Mouse (Mus musculus) MEL (cell line): ENCODE results near the gene Pank4. TPM values are rescaled to one million over a fixed set of nuclear protein-coding genes. Genes with fewer than 3 reads are reported as not detected.
A peak's percentile ranks its signal among the peaks of the same experiment; 100 is the strongest.

Experiments
- DNase-seq: peaks from one replicate; pipeline ENCODE4 v3.0.0; 2011; ENCODE audit warnings: low read depth, low spot score
- H3K27ac ChIP-seq: 2 replicates; pipeline ENCODE4 v1.5.1; 2012; ENCODE audit warnings: low read depth, mild to moderate bottlenecking, control low read depth, low read length, moderate library complexity; ENCODE audit not compliant: control insufficient read depth
- H3K27me3 ChIP-seq, 2 experiments: fragments of 150-350 bp in 1 of 2; sonication (generic) in 1 of 2; 2 replicates each; pipeline ENCODE4 v1.6.1; 2012; ENCODE audit warnings: low read length in 2 of 2, mild to moderate bottlenecking in 2 of 2, improper control_type of control experiment in 1 of 2, moderate library complexity in 1 of 2; ENCODE audit not compliant: insufficient read depth in 2 of 2, control insufficient read depth in 1 of 2
- H3K36me3 ChIP-seq, 2 experiments: 2 replicates each; pipeline ENCODE4 v1.6.1; 2012 to 2014; ENCODE audit warnings: low read length in 2 of 2, improper control_type of control experiment in 1 of 2, inconsistent platforms in 1 of 2, mild to moderate bottlenecking in 1 of 2; ENCODE audit not compliant: insufficient read depth in 2 of 2, control insufficient read depth in 1 of 2
- H3K4me1 ChIP-seq, 2 experiments: fragments of 150-350 bp in 1 of 2; sonication (generic) in 1 of 2; 2 replicates each; pipeline ENCODE4 v1.6.1; 2012; ENCODE audit warnings: low read length in 2 of 2, improper control_type of control experiment in 1 of 2, mild to moderate bottlenecking in 1 of 2; ENCODE audit not compliant: insufficient read depth in 2 of 2, control insufficient read depth in 1 of 2
- H3K4me3 ChIP-seq, 2 experiments: fragments of 150-350 bp in 1 of 2; sonication (generic) in 1 of 2; 2 replicates each; pipeline ENCODE4 v1.5.1; 2012; ENCODE audit warnings: low read depth in 2 of 2, low read length in 2 of 2, mild to moderate bottlenecking in 2 of 2, moderate library complexity in 2 of 2, control low read depth in 1 of 2, improper control_type of control experiment in 1 of 2; ENCODE audit not compliant: control insufficient read depth in 1 of 2, insufficient read depth in 1 of 2
- H3K79me2 ChIP-seq: 2 replicates; pipeline ENCODE4 v1.6.1; 2012; ENCODE audit warnings: mild to moderate bottlenecking, low read length, moderate library complexity; ENCODE audit not compliant: control insufficient read depth, poor library complexity, insufficient read depth
- H3K9ac ChIP-seq: 2 replicates; pipeline ENCODE4 v1.6.1; 2012; ENCODE audit warnings: low read depth, mild to moderate bottlenecking, control low read depth, low read length, moderate library complexity; ENCODE audit not compliant: control insufficient read depth, poor library complexity, severe bottlenecking
- H3K9me3 ChIP-seq: fragments of 150-350 bp; sonication (generic); replicated peaks from 2 replicates; pipeline ENCODE4 v1.6.1; 2012; ENCODE audit warnings: mild to moderate bottlenecking, low read length, improper control_type of control experiment, moderate library complexity; ENCODE audit not compliant: insufficient read depth
- BHLHE40 ChIP-seq: IDR thresholded peaks from 2 replicates; pipeline ENCODE4 v1.6.1; 2012; ENCODE audit warnings: low read depth, mild to moderate bottlenecking, inconsistent platforms, low read length, improper control_type of control experiment, borderline replicate concordance
- CHD1 ChIP-seq: IDR thresholded peaks from 2 replicates; pipeline ENCODE4 v1.6.1; 2012; ENCODE audit warnings: low read depth, mild to moderate bottlenecking, inconsistent platforms, low read length, improper control_type of control experiment
- CHD2 ChIP-seq: IDR thresholded peaks from 2 replicates; pipeline ENCODE4 v1.6.1; 2011; ENCODE audit warnings: low read length, improper control_type of control experiment
- CTCF ChIP-seq, 3 experiments: IDR thresholded peaks in 2 of 3; conservative IDR thresholded peaks in 1 of 3; 2 replicates each; pipeline ENCODE4 v1.5.1; 2011 to 2012; ENCODE audit warnings: low read length in 3 of 3, low read depth in 2 of 3, mild to moderate bottlenecking in 2 of 3, improper control_type of control experiment in 1 of 3, inconsistent platforms in 1 of 3, mixed read lengths in 1 of 3, moderate library complexity in 1 of 3; ENCODE audit not compliant: control insufficient read depth in 1 of 3, insufficient read depth in 1 of 3, poor library complexity in 1 of 3, severe bottlenecking in 1 of 3
- E2F4 ChIP-seq: IDR thresholded peaks from 2 replicates; pipeline ENCODE4 v1.6.1; 2011; ENCODE audit warnings: low read depth, low read length, improper control_type of control experiment, borderline replicate concordance
- ELF1 ChIP-seq: IDR thresholded peaks from 2 replicates; pipeline ENCODE4 v1.6.1; 2014; ENCODE audit warnings: low read depth, mild to moderate bottlenecking, inconsistent platforms, low read length, improper control_type of control experiment, moderate library complexity
- EP300 ChIP-seq, 2 experiments: IDR thresholded peaks; 2 replicates each; pipeline ENCODE4 v1.6.1; 2011; ENCODE audit warnings: improper control_type of control experiment in 2 of 2, low read length in 2 of 2, low read depth in 1 of 2, mild to moderate bottlenecking in 1 of 2
- ETS1 ChIP-seq: IDR thresholded peaks from 2 replicates; pipeline ENCODE4 v1.6.1; 2012; ENCODE audit warnings: low read depth, mild to moderate bottlenecking, inconsistent platforms, low read length, improper control_type of control experiment, moderate library complexity
- GABPA ChIP-seq: IDR thresholded peaks from 2 replicates; pipeline ENCODE4 v1.6.1; 2012; ENCODE audit warnings: low read depth, mild to moderate bottlenecking, inconsistent platforms, low read length, improper control_type of control experiment, moderate library complexity
- GATA1 ChIP-seq: IDR thresholded peaks from 2 replicates; pipeline ENCODE4 v1.6.1; 2011; ENCODE audit warnings: low read depth, low read length, improper control_type of control experiment
- HCFC1 ChIP-seq: IDR thresholded peaks from 2 replicates; pipeline ENCODE4 v1.6.1; 2012; ENCODE audit warnings: low read depth, mild to moderate bottlenecking, inconsistent platforms, low read length, improper control_type of control experiment, moderate library complexity
- JUND ChIP-seq: IDR thresholded peaks from 2 replicates; pipeline ENCODE4 v1.6.1; 2011; ENCODE audit warnings: low read depth, mild to moderate bottlenecking, improper control_type of control experiment, low read length
- MAFK ChIP-seq: IDR thresholded peaks from 2 replicates; pipeline ENCODE4 v1.6.1; 2011; ENCODE audit warnings: low read depth, mild to moderate bottlenecking, low read length, improper control_type of control experiment, borderline replicate concordance
- MEF2A ChIP-seq: IDR thresholded peaks from 2 replicates; pipeline ENCODE4 v1.6.1; 2014; ENCODE audit warnings: low read depth, mild to moderate bottlenecking, inconsistent platforms, low read length, improper control_type of control experiment; ENCODE audit not compliant: poor library complexity, insufficient replicate concordance, severe bottlenecking; ENCODE audit errors: extremely low read depth
- MYB ChIP-seq: IDR thresholded peaks from 2 replicates; pipeline ENCODE4 v1.6.1; 2011; ENCODE audit warnings: mild to moderate bottlenecking, low read depth, low read length, improper control_type of control experiment
- NELFE ChIP-seq: IDR thresholded peaks from 2 replicates; pipeline ENCODE4 v1.6.1; 2011; ENCODE audit warnings: low read depth, low read length, improper control_type of control experiment
- NRF1 ChIP-seq: IDR thresholded peaks from 2 replicates; pipeline ENCODE4 v1.6.1; 2014; ENCODE audit warnings: low read depth, mild to moderate bottlenecking, inconsistent platforms, low read length, improper control_type of control experiment, moderate library complexity; ENCODE audit not compliant: poor library complexity, insufficient read depth, severe bottlenecking
- POLR2A ChIP-seq, 2 experiments: IDR thresholded peaks; 2 replicates each; pipeline ENCODE4 v1.6.1; 2011 to 2012; ENCODE audit warnings: low read length in 2 of 2, mild to moderate bottlenecking in 2 of 2, control low read depth in 1 of 2, improper control_type of control experiment in 1 of 2, low read depth in 1 of 2, moderate library complexity in 1 of 2; ENCODE audit not compliant: control insufficient read depth in 1 of 2, insufficient read depth in 1 of 2, poor library complexity in 1 of 2
- POLR2AphosphoS2 ChIP-seq: IDR thresholded peaks from 2 replicates; pipeline ENCODE4 v1.6.1; 2011; ENCODE audit warnings: low read length, improper control_type of control experiment
- POLR2AphosphoS5 ChIP-seq: IDR thresholded peaks from 2 replicates; pipeline ENCODE4 v1.6.1; 2012; ENCODE audit warnings: low read depth, borderline replicate concordance, mild to moderate bottlenecking, inconsistent platforms, low read length, moderate library complexity, mixed read lengths
- RAD21 ChIP-seq: IDR thresholded peaks from 2 replicates; pipeline ENCODE4 v1.6.1; 2011; ENCODE audit warnings: mild to moderate bottlenecking, low read depth, low read length, improper control_type of control experiment
- RCOR1 ChIP-seq: IDR thresholded peaks from 2 replicates; pipeline ENCODE4 v1.6.1; 2012; ENCODE audit warnings: low read depth, mild to moderate bottlenecking, inconsistent platforms, low read length, improper control_type of control experiment
- SMC3 ChIP-seq: IDR thresholded peaks from 2 replicates; pipeline ENCODE4 v1.6.1; 2011; ENCODE audit warnings: low read depth, low read length, improper control_type of control experiment
- TAL1 ChIP-seq: IDR thresholded peaks from 2 replicates; pipeline ENCODE4 v1.6.1; 2012; ENCODE audit warnings: mild to moderate bottlenecking, inconsistent platforms, low read length, moderate library complexity, mixed read lengths
- TBP ChIP-seq: IDR thresholded peaks from 2 replicates; pipeline ENCODE4 v1.8.0; 2011; ENCODE audit warnings: low read depth, low read length, improper control_type of control experiment
- TCF12 ChIP-seq: IDR thresholded peaks from 2 replicates; pipeline ENCODE4 v1.6.1; 2014; ENCODE audit warnings: low read depth, mild to moderate bottlenecking, inconsistent platforms, low read length, improper control_type of control experiment, moderate library complexity
- USF1 ChIP-seq: IDR thresholded peaks from 2 replicates; pipeline ENCODE4 v1.6.1; 2014; ENCODE audit warnings: low read depth, mild to moderate bottlenecking, inconsistent platforms, low read length, improper control_type of control experiment, moderate library complexity
- USF2 ChIP-seq, 2 experiments: IDR thresholded peaks; 2 replicates each; pipeline ENCODE4 v1.6.1; 2011 to 2012; ENCODE audit warnings: improper control_type of control experiment in 2 of 2, low read length in 2 of 2, borderline replicate concordance in 1 of 2, inconsistent platforms in 1 of 2, low read depth in 1 of 2, mild to moderate bottlenecking in 1 of 2; ENCODE audit not compliant: insufficient read depth in 1 of 2
- ZC3H11A ChIP-seq: IDR thresholded peaks from 2 replicates; pipeline ENCODE4 v1.6.1; 2012; ENCODE audit warnings: low read depth, mild to moderate bottlenecking, inconsistent platforms, low read length, improper control_type of control experiment
- ZKSCAN1 ChIP-seq: IDR thresholded peaks from 2 replicates; pipeline ENCODE4 v1.6.1; 2012; ENCODE audit warnings: low read depth, mild to moderate bottlenecking, inconsistent platforms, low read length, improper control_type of control experiment, moderate library complexity
- ZMIZ1 ChIP-seq: IDR thresholded peaks from 2 replicates; pipeline ENCODE4 v1.6.1; 2012; ENCODE audit warnings: low read depth, mild to moderate bottlenecking, inconsistent platforms, low read length, improper control_type of control experiment, moderate library complexity
- ZNF384 ChIP-seq: IDR thresholded peaks from 2 replicates; pipeline ENCODE4 v1.6.1; 2012; ENCODE audit warnings: low read depth, mild to moderate bottlenecking, inconsistent platforms, low read length, improper control_type of control experiment
- polyA plus RNA-seq, 2 experiments: library from polyadenylated mRNA; stranded (reverse) in 1 of 2; unstranded in 1 of 2; fragments of >175 nt in 1 of 2; fragments of >200 nt in 1 of 2; gene quantifications; 2 replicates each; pipeline versions ENCODE4 v1.2.1 to v1.2.4; 2012; ENCODE audit warnings: low replicate concordance in 2 of 2, low read depth in 1 of 2; ENCODE audit not compliant: insufficient read length in 2 of 2, insufficient read depth in 1 of 2, missing spikeins in 1 of 2
- total RNA-seq: library from RNA; depleted of rRNA; stranded (reverse); fragments of 300-350 nt; gene quantifications from 2 replicates; pipeline ENCODE4 v1.2.3, GENCODE M21; 2012

Pank4 gene
- total and polyA plus RNA-seq, 3 experiments, result 38.4 to 55.5 TPM; not detected in 1

DNA sequence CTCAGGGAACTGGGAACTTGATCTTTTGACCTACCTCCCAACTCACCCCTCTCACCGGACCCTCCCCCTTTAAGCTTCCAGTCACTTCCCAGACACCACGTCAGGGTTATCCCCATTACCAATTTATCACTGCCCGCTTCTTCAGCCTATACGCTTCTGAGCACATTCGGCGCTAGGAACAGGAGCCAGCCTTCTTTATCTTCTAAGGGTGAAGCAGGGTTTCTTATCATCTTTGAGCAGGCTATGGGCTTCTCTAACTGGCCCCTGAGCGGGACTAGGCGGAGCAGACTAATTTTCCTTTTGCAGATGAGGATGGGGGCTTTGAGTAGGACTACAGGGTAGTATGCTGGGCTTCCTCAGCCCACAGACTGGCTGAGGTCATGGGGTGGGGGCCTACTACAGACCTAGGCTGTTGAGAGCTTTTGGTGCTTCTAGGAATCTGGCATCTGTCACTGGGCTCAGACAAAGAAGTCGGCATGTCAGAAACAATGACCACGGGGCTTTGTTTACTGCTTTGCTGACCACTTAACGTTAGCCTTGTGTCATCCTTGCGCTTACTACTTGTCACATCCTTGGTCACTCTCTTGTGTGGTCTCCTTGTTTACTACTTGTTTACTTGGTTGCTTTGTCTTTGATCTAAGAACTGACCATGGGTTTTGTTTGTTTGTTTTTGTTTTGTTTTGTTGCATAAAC, 35.4 kb upstream of the Pank4 start, which contains the start of gene Tnfrsf14 (continued):
- TF ChIP-seq NRF1, result no peak
- no peak for TF ChIP-seq ZKSCAN1
- TF ChIP-seq HCFC1, result no peak

DNA sequence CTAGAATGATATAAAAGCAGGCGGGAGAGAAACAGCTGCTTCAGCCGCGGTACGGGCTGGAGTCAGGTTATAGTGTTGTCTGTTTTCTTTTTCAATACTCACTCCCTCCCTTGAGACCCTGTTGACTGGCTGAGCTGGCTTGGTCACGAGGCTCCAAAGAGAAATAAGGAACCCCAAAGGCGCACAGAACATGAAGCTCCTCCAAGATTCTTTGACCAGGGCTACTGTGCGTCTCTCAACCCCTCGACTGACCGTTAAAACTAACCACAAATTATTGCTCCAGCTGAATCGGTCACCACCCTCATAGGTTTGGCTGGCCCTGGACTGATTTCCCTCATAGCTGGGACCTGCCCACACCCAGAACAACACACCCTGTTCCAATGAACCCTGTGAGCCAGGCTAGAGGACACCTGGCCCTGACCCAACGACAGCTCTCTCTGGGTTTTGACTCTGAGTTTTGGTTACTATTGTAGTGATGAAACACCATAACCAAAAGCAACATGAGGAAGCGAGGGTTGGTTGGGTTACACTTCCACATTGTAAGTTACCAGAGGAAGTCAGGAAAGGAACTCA, 34.7 kb upstream of the Pank4 start:
- Histone ChIP-seq H3K4me1 (peaks cover 3 to 24% of the 10 kb centered on the region in 2 experiments; a peak in 3 of 4 replicates), H3K27ac (peak overlapping the region; percentile 89), H3K36me3 (peaks cover 0 to 4% of the 10 kb centered on the region in 2 experiments; a peak in 1 of 4 replicates), H3K4me3 (peak overlapping the region; percentile 58 to 76), H3K27me3 (no peaks in the 10 kb centered on the region; a peak in 1 of 4 replicates), H3K9ac (peak overlapping the region; percentile 68), H3K79me2 (no peaks in the 10 kb centered on the region; the same call in none of the 2 replicates), H3K9me3 (no peaks in the 10 kb centered on the region)
- DNase-seq, result peak; percentile 64
- TF ChIP-seq CHD2 (no peak), CHD1 (no peak), CTCF (IDR thresholded peaks at IDR 0.05 in 2 of 3, conservative IDR thresholded peaks at IDR 0.05 in 1 of 3; ENCODE audit: control insufficient read depth in 1 of 3, insufficient read depth in 1 of 3, low read depth in 2 of 3, low read length in 3 of 3, poor library complexity in 1 of 3, severe bottlenecking in 1 of 3) (no peak), HCFC1 (peak; percentile 26; the same call in 1 of the 2 replicates), MEF2A (no peak), ZMIZ1 (no peak), ETS1 (no peak), EP300 (IDR thresholded peaks at IDR 0.05; ENCODE audit: low read depth in 1 of 2, low read length in 2 of 2) (no peak), MYB (0 out of 2 replicates have a peak, but pooled peaks have one; percentile 17), POLR2AphosphoS2 (no peak), TBP (no peak), TCF12 (no peak), SMC3 (no peak), GABPA (no peak), NRF1 (no peak), ZNF384 (no peak), USF2 (IDR thresholded peaks at IDR 0.05; ENCODE audit: borderline replicate concordance in 1 of 2, insufficient read depth in 1 of 2, low read depth in 1 of 2, low read length in 2 of 2) (no peak), POLR2AphosphoS5 (no peak), TAL1 (no peak), NELFE (peak; percentile 14; the same call in 1 of the 2 replicates), MAFK (no peak), RAD21 (no peak), ZKSCAN1 (0 out of 2 replicates have a peak, but pooled peaks have one; percentile 33), BHLHE40 (no peak), USF1 (peak; percentile 76), GATA1 (no peak), RCOR1 (no peak), E2F4 (no peak), POLR2A (IDR thresholded peaks at IDR 0.05; ENCODE audit: control insufficient read depth in 1 of 2, insufficient read depth in 1 of 2, low read depth in 1 of 2, low read length in 2 of 2, poor library complexity in 1 of 2) (no peak), ZC3H11A (no peak), ELF1 (no peak), JUND (no peak)
